Mouse (Mus musculus): ENCODE data around the gene Ubl3.

GRCm38 (mm10) chr5:148510265-148510664 is 42.3 kb downstream of the Ubl3 start:
- TF ChIP-seq CTCF (IDR thresholded peaks at IDR 0.05; ENCODE audit: borderline replicate concordance, insufficient read depth, low read length) (no peak), POLR2A (IDR thresholded peaks at IDR 0.05; ENCODE audit: low read depth, low read length) (no peak)

All from embryonic fibroblast, embryonic 13.5 days (primary cell).